ENCODE assay signal across 8 mouse cellular contexts in genomic region chr1:172012030-172012429, GRCm38 (mm10). TPM values are rescaled to one million over a fixed set of nuclear protein-coding genes. Genes with fewer than 3 reads are reported as not detected.
DNase-seq lines count a peak whose midpoint lies in the region; ATAC-seq and TF ChIP-seq lines count a peak whose summit lies in the region.

No protein-coding gene starts in this region.

- DNase-seq in A20 (ENCODE audit: low read depth, low spot score) (peak; percentile 56), NIH3T3 (ENCODE audit: low read depth) (peak; percentile 81)
- DNase-seq in cerebellum, adult 9-10 months: peak; percentile 72
- peak; percentile 83 for DNase-seq in forebrain, postnatal 0 days
- DNase-seq in intestine, embryonic 14.5 days (ENCODE audit: low spot score): peak; percentile 86
- DNase-seq in left cerebral cortex, postnatal 36 days (ENCODE audit: low spot score in 2 of 2): peak; percentile 48 to 60
- peak; percentile 89 for DNase-seq in midbrain, embryonic 14.5 days

- H3K4me2 ChIP-seq in forebrain, postnatal 0 days (ENCODE audit: low read depth): no peak overlapping the region
- no peak overlapping the region for H3K4me2 ChIP-seq in intestine, embryonic 14.5 days (ENCODE audit: low read length)
- H3K4me2 ChIP-seq in midbrain, embryonic 14.5 days (ENCODE audit: low read length): no peak overlapping the region

- no peak overlapping the region for H3K27ac ChIP-seq in forebrain, postnatal 0 days (ENCODE audit: low read depth, low read length)
- H3K27ac ChIP-seq in intestine, embryonic 14.5 days (ENCODE audit: low read depth): no peak overlapping the region
- 0 out of 2 replicates have a peak overlapping the region, but pooled peaks have one; percentile 22 for H3K27ac ChIP-seq in midbrain, embryonic 14.5 days (replicated peaks; ENCODE audit: low read depth, low read length)
- H3K27ac ChIP-seq in testis, adult 2 months (ENCODE audit: control insufficient read depth, insufficient read depth, low read depth, low read length): no peak overlapping the region

- ATAC-seq in forebrain, postnatal 0 days: peak; percentile 54
- ATAC-seq in intestine, embryonic 14.5 days (replicated peaks; ENCODE audit: low FRiP score, low TSS enrichment, low read depth): 0 out of 2 replicates have a peak, but pooled peaks have one; percentile 38
- ATAC-seq in midbrain, embryonic 14.5 days (ENCODE audit: low FRiP score, low TSS enrichment): no peak

- intact Hi-C loops in left cerebral cortex, postnatal 36 days (cut with DNase I): no loop called here

- TF ChIP-seq CTCF in forebrain, postnatal 0 days (IDR thresholded peaks at IDR 0.05; ENCODE audit: low read depth): peak; percentile 89
- TF ChIP-seq CTCF in testis, adult 2 months (IDR thresholded peaks at IDR 0.05; ENCODE audit: control insufficient read depth, insufficient read depth, insufficient replicate concordance, low read depth, low read length): peak; percentile 67; the same call in 1 of the 2 replicates

- H3K36me3 ChIP-seq in forebrain, postnatal 0 days (ENCODE audit: insufficient read depth): peaks cover 51% of the 10 kb centered on the region
- peaks cover 56% of the 10 kb centered on the region for H3K36me3 ChIP-seq in intestine, embryonic 14.5 days (ENCODE audit: control insufficient read depth, insufficient read depth, low read length)
- H3K36me3 ChIP-seq in midbrain, embryonic 14.5 days (ENCODE audit: control insufficient read depth, insufficient read depth, low read length): peaks cover 61% of the 10 kb centered on the region
- no peaks in the 10 kb centered on the region for H3K36me3 ChIP-seq in testis, adult 2 months (ENCODE audit: control insufficient read depth, insufficient read depth, low read length)

- 7% methylated on average over 5 of the region's 5 CpGs for WGBS in forebrain, postnatal 0 days
- WGBS in intestine, embryonic 14.5 days: 30% methylated on average over 5 of the region's 5 CpGs
- WGBS in midbrain, embryonic 14.5 days: 8% methylated on average over 5 of the region's 5 CpGs

- no peaks in the 10 kb centered on the region for H3K9me3 ChIP-seq in forebrain, postnatal 0 days (ENCODE audit: low read length)
- no peaks in the 10 kb centered on the region for H3K9me3 ChIP-seq in intestine, embryonic 14.5 days (ENCODE audit: control insufficient read depth, low read length)
- H3K9me3 ChIP-seq in midbrain, embryonic 14.5 days (ENCODE audit: control insufficient read depth, low read length): no peaks in the 10 kb centered on the region

- peaks cover 28% of the 10 kb centered on the region for H3K4me1 ChIP-seq in forebrain, postnatal 0 days (ENCODE audit: insufficient read depth)
- H3K4me1 ChIP-seq in intestine, embryonic 14.5 days (replicated peaks; ENCODE audit: control insufficient read depth, insufficient read depth, low read length): peaks cover 11% of the 10 kb centered on the region
- H3K4me1 ChIP-seq in midbrain, embryonic 14.5 days (ENCODE audit: control insufficient read depth, insufficient read depth, low read length): peaks cover 35% of the 10 kb centered on the region
- peaks cover 21% of the 10 kb centered on the region for H3K4me1 ChIP-seq in testis, adult 2 months (ENCODE audit: control insufficient read depth, insufficient read depth, low read length)

- H3K27me3 ChIP-seq in forebrain, postnatal 0 days (ENCODE audit: insufficient read depth, low read length): no peaks in the 10 kb centered on the region
- no peaks in the 10 kb centered on the region for H3K27me3 ChIP-seq in intestine, embryonic 14.5 days (replicated peaks; ENCODE audit: control insufficient read depth, insufficient read depth, low read length)
- no peaks in the 10 kb centered on the region for H3K27me3 ChIP-seq in midbrain, embryonic 14.5 days (ENCODE audit: control insufficient read depth, insufficient read depth, low read length)
- no peaks in the 10 kb centered on the region for H3K27me3 ChIP-seq in testis, adult 2 months (ENCODE audit: control insufficient read depth, insufficient read depth, low read length)

- H3K4me3 ChIP-seq in forebrain, postnatal 0 days (ENCODE audit: low read depth, low read length): no peak overlapping the region
- no peak overlapping the region for H3K4me3 ChIP-seq in intestine, embryonic 14.5 days (ENCODE audit: low read depth, low read length)
- no peak overlapping the region for H3K4me3 ChIP-seq in midbrain, embryonic 14.5 days (replicated peaks; ENCODE audit: low read depth, low read length)
- H3K4me3 ChIP-seq in testis, adult 2 months (ENCODE audit: control insufficient read depth, low read depth, low read length): no peak overlapping the region

- no peak overlapping the region for H3K9ac ChIP-seq in forebrain, postnatal 0 days
- no peak overlapping the region for H3K9ac ChIP-seq in intestine, embryonic 14.5 days (ENCODE audit: low read length)
- H3K9ac ChIP-seq in midbrain, embryonic 14.5 days (replicated peaks; ENCODE audit: low read length): no peak overlapping the region; the same call in 1 of the 2 replicates

- TF ChIP-seq POLR2A in testis, adult 2 months (IDR thresholded peaks at IDR 0.05; ENCODE audit: control insufficient read depth, low read depth, low read length): no peak

RNA-seq across cellular contexts. Expression of gene Vangl2, which starts 16.2 kb away (rescaled TPM):
- 47.2 and 63.4 TPM in 2 replicates for total RNA-seq in forebrain, postnatal 0 days (2014; rRNA removed)
- 35.3 and 37.3 TPM in 2 replicates for polyA plus RNA-seq in forebrain, postnatal 0 days (2015; fragmentation: Nextera tagmentation; extraction: Ambion mirVana)
- 13.9 and 15.4 TPM in 2 replicates for polyA plus RNA-seq in intestine, embryonic 14.5 days (2014; fragmentation: Nextera tagmentation; extraction: Ambion mirVana)
- total RNA-seq in left cerebral cortex, postnatal 36 days (2021): 10 to 100 TPM; 10.5 to 16.4 TPM
- polyA plus RNA-seq in midbrain, embryonic 14.5 days (2014; fragmentation: Nextera tagmentation; extraction: Ambion mirVana): 52.7 and 57.3 TPM in 2 replicates
- 2.6 and 4.6 TPM in 2 replicates for polyA plus RNA-seq in testis, adult 2 months (2012; rRNA removed)

RNA-seq across cellular contexts. Expression of gene Nhlh1, which starts 45.3 kb away (rescaled TPM):
- total RNA-seq in forebrain, postnatal 0 days (2014; rRNA removed): 0.95 and 1.0 TPM in 2 replicates
- polyA plus RNA-seq in forebrain, postnatal 0 days (2015; fragmentation: Nextera tagmentation; extraction: Ambion mirVana): 0.20 and 0.47 TPM in 2 replicates
- polyA plus RNA-seq in intestine, embryonic 14.5 days (2014; fragmentation: Nextera tagmentation; extraction: Ambion mirVana): not detected in 2 replicates
- under 1 TPM; 0.42 to 0.72 TPM for total RNA-seq in left cerebral cortex, postnatal 36 days (2021)
- 3.6 and 5.5 TPM in 2 replicates for polyA plus RNA-seq in midbrain, embryonic 14.5 days (2014; fragmentation: Nextera tagmentation; extraction: Ambion mirVana)
- 0.24 and 0.33 TPM in 2 replicates for polyA plus RNA-seq in testis, adult 2 months (2012; rRNA removed)
